Comparison of ENCODE assay signal across 8 mouse cellular contexts in genomic region chr8:90349709-90350562, GRCm38 (mm10). TPM values are rescaled to one million over a fixed set of nuclear protein-coding genes. Genes with fewer than 3 reads are reported as not detected.
DNase-seq lines count a peak whose midpoint lies in the region; ATAC-seq lines count a peak whose summit lies in the region.

No protein-coding gene starts in this region.

- WGBS in midbrain, embryonic 11.5 days, result 20% methylated on average over 13 of the region's 13 CpGs
- 21% methylated on average over 13 of the region's 13 CpGs for WGBS in midbrain, embryonic 16.5 days
- WGBS in kidney, embryonic 14.5 days, result 26% methylated on average over 13 of the region's 13 CpGs

- no peak overlapping the region for H3K4me2 ChIP-seq in midbrain, embryonic 11.5 days
- no peak overlapping the region for H3K4me2 ChIP-seq in midbrain, embryonic 16.5 days (ENCODE audit: low read length)
- H3K4me2 ChIP-seq in kidney, embryonic 14.5 days (replicated peaks; ENCODE audit: low read depth, low read length), result no peak overlapping the region

- no peak overlapping the region for H3K4me3 ChIP-seq in midbrain, embryonic 11.5 days (ENCODE audit: low read depth, low read length)
- no peak overlapping the region for H3K4me3 ChIP-seq in midbrain, embryonic 16.5 days (ENCODE audit: low read depth, low read length)
- no peak overlapping the region for H3K4me3 ChIP-seq in kidney, embryonic 14.5 days (ENCODE audit: low read length)

- H3K9ac ChIP-seq in midbrain, embryonic 11.5 days (ENCODE audit: low read length), result no peak overlapping the region
- H3K9ac ChIP-seq in midbrain, embryonic 16.5 days (ENCODE audit: low read depth, low read length), result no peak overlapping the region
- H3K9ac ChIP-seq in kidney, embryonic 14.5 days (ENCODE audit: low read depth, low read length), result no peak overlapping the region

- H3K4me1 ChIP-seq in midbrain, embryonic 11.5 days (ENCODE audit: control insufficient read depth, insufficient read depth, low read length), result peaks cover 36% of the 10 kb centered on the region
- peaks cover 16% of the 10 kb centered on the region for H3K4me1 ChIP-seq in midbrain, embryonic 16.5 days (ENCODE audit: control insufficient read depth, insufficient read depth, low read length)
- peaks cover 12% of the 10 kb centered on the region; the same call in 1 of the 2 replicates for H3K4me1 ChIP-seq in kidney, embryonic 14.5 days (ENCODE audit: control insufficient read depth, insufficient read depth, low read length)

- no peak overlapping the region for H3K27ac ChIP-seq in midbrain, embryonic 11.5 days (ENCODE audit: low read depth, low read length)
- H3K27ac ChIP-seq in midbrain, embryonic 16.5 days (ENCODE audit: low read length), result no peak overlapping the region
- no peak overlapping the region for H3K27ac ChIP-seq in kidney, embryonic 14.5 days (ENCODE audit: low read depth, low read length)

- H3K27me3 ChIP-seq in midbrain, embryonic 11.5 days (ENCODE audit: control insufficient read depth, insufficient read depth, low read length), result no peaks in the 10 kb centered on the region
- H3K27me3 ChIP-seq in midbrain, embryonic 16.5 days (ENCODE audit: control insufficient read depth, insufficient read depth, low read depth, low read length), result no peaks in the 10 kb centered on the region
- no peaks in the 10 kb centered on the region for H3K27me3 ChIP-seq in kidney, embryonic 14.5 days (ENCODE audit: control insufficient read depth, insufficient read depth, low read length)

- H3K9me3 ChIP-seq in midbrain, embryonic 11.5 days (ENCODE audit: control insufficient read depth, low read length), result no peaks in the 10 kb centered on the region
- H3K9me3 ChIP-seq in midbrain, embryonic 16.5 days (replicated peaks; ENCODE audit: control insufficient read depth, low read length, poor library complexity, severe bottlenecking), result no peaks in the 10 kb centered on the region
- no peaks in the 10 kb centered on the region for H3K9me3 ChIP-seq in kidney, embryonic 14.5 days (ENCODE audit: control insufficient read depth, low read length)

- ATAC-seq in midbrain, embryonic 11.5 days (ENCODE audit: low FRiP score), result no peak
- ATAC-seq in midbrain, embryonic 16.5 days, result no peak
- ATAC-seq in kidney, embryonic 14.5 days (ENCODE audit: low FRiP score, low TSS enrichment), result peak; percentile 30; the same call in 1 of the 2 replicates

- H3K36me3 ChIP-seq in midbrain, embryonic 11.5 days (ENCODE audit: control insufficient read depth, insufficient read depth, low read length), result no peaks in the 10 kb centered on the region
- no peaks in the 10 kb centered on the region for H3K36me3 ChIP-seq in midbrain, embryonic 16.5 days (ENCODE audit: control insufficient read depth, insufficient read depth, low read length)
- H3K36me3 ChIP-seq in kidney, embryonic 14.5 days (ENCODE audit: control insufficient read depth, insufficient read depth, low read length), result no peaks in the 10 kb centered on the region

- peak; percentile 11 for DNase-seq in adrenal gland, postnatal 10 days
- DNase-seq in adrenal gland, adult 2 months, result no peak
- DNase-seq in midbrain, embryonic 11.5 days (ENCODE audit: low spot score, missing footprints), result peak; percentile 89
- DNase-seq in neural tube, embryonic 10.5 days (ENCODE audit: extremely low spot score, low spot score), result peak; percentile 25
- DNase-seq in cerebellum, postnatal 25 days, result no peak
- no peak for DNase-seq in frontal cortex, postnatal 10 days (ENCODE audit: low spot score in 2 of 2)

RNA-seq across cellular contexts. Expression of gene Tox3, which starts 1.8 kb away (rescaled TPM):
- total RNA-seq in adrenal gland, postnatal 10 days (2021), result 1 to 10 TPM; 3.9 to 5.1 TPM
- 1 to 10 TPM; 2.9 to 3.5 TPM for total RNA-seq in adrenal gland, adult 2 months (2021)
- 3.9 and 4.1 TPM in 2 replicates for polyA plus RNA-seq in adrenal gland, adult 2 months (2012; rRNA removed)
- 47.7 and 56.6 TPM in 2 replicates for polyA plus RNA-seq in midbrain, embryonic 11.5 days (2014; fragmentation: Nextera tagmentation; extraction: Ambion mirVana)
- polyA plus RNA-seq in midbrain, embryonic 16.5 days (2015; fragmentation: Nextera tagmentation; extraction: Ambion mirVana), result 17.3 and 21.9 TPM in 2 replicates
- 16.1 and 20.1 TPM in 2 replicates for polyA plus RNA-seq in kidney, embryonic 14.5 days (2014; fragmentation: Nextera tagmentation; extraction: Ambion mirVana)

Comparison
In these comparisons a context has a peak if more than half of its experiments do, and no peak if none do; other contexts are left out.
1. DNase-seq: peak in adrenal gland, postnatal 10 days (single experiment), midbrain, embryonic 11.5 days (single experiment) and neural tube, embryonic 10.5 days (single experiment); none in adrenal gland, adult 2 months (single experiment), cerebellum, postnatal 25 days (0 of 2) and frontal cortex, postnatal 10 days (0 of 2).